In genomic region chr7:27249146-27249545, GRCm38 (mm10) we compare ENCODE assay signal across 8 mouse cellular contexts. TPM values are rescaled to one million over a fixed set of nuclear protein-coding genes. Genes with fewer than 3 reads are reported as not detected.
DNase-seq lines count a peak whose midpoint lies in the region; ATAC-seq and TF ChIP-seq lines count a peak whose summit lies in the region.

No protein-coding gene starts in this region.

- peak; percentile 43 for DNase-seq in adrenal gland, postnatal 14 days
- no peak for DNase-seq in adrenal gland, postnatal 25 days
- DNase-seq in left cerebral cortex, adult 2 months (ENCODE audit: extremely low spot score in 1 of 2, low spot score in 2 of 2) = no peak
- DNase-seq in left cerebral cortex, adult 8-10 months (ENCODE audit: low spot score in 2 of 2) = no peak
- DNase-seq in Patski (ENCODE audit: low read depth, low spot score) = no peak
- peak; percentile 52 for DNase-seq in lung, postnatal 14 days
- DNase-seq in left cerebral cortex, postnatal 25 days (ENCODE audit: low spot score in 2 of 2) = no peak
- no peak for DNase-seq in gastrocnemius, postnatal 10 days

- H3K27ac ChIP-seq in left cerebral cortex, adult 2 months = no peak overlapping the region

- H3K27me3 ChIP-seq in Patski = no peaks in the 10 kb centered on the region

- no peak for ATAC-seq in Patski

- CTCF ChIA-PET in Patski (lab: Charles Lee) = interaction anchor here (0.7 to 2.2 kb wide), 3 partner anchors 16 to 37 kb away, joined by 3 to 5 read pairs (median 3); partner anchors contain the start of gene Coq8b

- in situ Hi-C loops in Patski (cut with MboI; ENCODE audit: low pct_unique_long_range_greater_than_20kb) = no loop called here

- POLR2A ChIA-PET in Patski (lab: Charles Lee) = no interaction called here

- peak; percentile 56 for TF ChIP-seq CTCF in left cerebral cortex, adult 2 months (IDR thresholded peaks at IDR 0.05)
- peak; percentile 62 for TF ChIP-seq CTCF in Patski (IDR thresholded peaks at IDR 0.05)

- intact Hi-C loops in left cerebral cortex, adult 2 months (cut with DNase I) = no loop called here
- intact Hi-C loops in left cerebral cortex, postnatal 25 days (cut with DNase I) = no loop called here

- no peak overlapping the region for H3K4me3 ChIP-seq in left cerebral cortex, adult 2 months

RNA-seq across cellular contexts. Expression of gene Numbl, which starts 9.1 kb away (rescaled TPM):
- total RNA-seq in adrenal gland, postnatal 14 days (2021) = 8.7 and 11.9 TPM in 2 replicates
- total RNA-seq in adrenal gland, postnatal 25 days (2021) = 8.4 and 12.6 TPM in 2 replicates
- 100 to 1,000 TPM; 117 to 135 TPM for total RNA-seq in left cerebral cortex, adult 2 months (2021)
- total RNA-seq in left cerebral cortex, adult 8-10 months (2022) = 10 to 100 TPM; 89.4 to 99.0 (median 95.1) TPM
- polyA plus RNA-seq in Patski (2021) = 9.6 TPM
- total RNA-seq in left cerebral cortex, postnatal 25 days (2021) = 100 to 1,000 TPM; 119 to 130 TPM
- total RNA-seq in gastrocnemius, postnatal 10 days (2021) = 10 to 100 TPM; 14.7 to 17.0 TPM

RNA-seq across cellular contexts. Expression of gene Coq8b, which starts 16.3 kb away (rescaled TPM):
- 44.2 and 44.8 TPM in 2 replicates for total RNA-seq in adrenal gland, postnatal 14 days (2021)
- total RNA-seq in adrenal gland, postnatal 25 days (2021) = 74.4 and 90.3 TPM in 2 replicates
- 10 to 100 TPM; 35.4 to 36.2 TPM for total RNA-seq in left cerebral cortex, adult 2 months (2021)
- total RNA-seq in left cerebral cortex, adult 8-10 months (2022) = 10 to 100 TPM; 29.8 to 38.9 (median 32.2) TPM
- 39.6 TPM for polyA plus RNA-seq in Patski (2021)
- 10 to 100 TPM; 32.5 to 37.2 TPM for total RNA-seq in left cerebral cortex, postnatal 25 days (2021)
- total RNA-seq in gastrocnemius, postnatal 10 days (2021) = 1 to 10 TPM; 4.2 to 6.4 TPM

RNA-seq across cellular contexts. Expression of gene Itpkc, which starts 20.7 kb away (rescaled TPM):
- total RNA-seq in adrenal gland, postnatal 14 days (2021) = 8.6 and 9.6 TPM in 2 replicates
- total RNA-seq in adrenal gland, postnatal 25 days (2021) = 15.9 and 18.3 TPM in 2 replicates
- total RNA-seq in left cerebral cortex, adult 2 months (2021) = 10 to 100 TPM; 11.7 to 12.6 TPM
- total RNA-seq in left cerebral cortex, adult 8-10 months (2022) = 10 to 100 TPM in 3 of 4 experiments, 1 to 10 TPM in 1; 9.9 to 11.3 (median 10.3) TPM
- 6.5 TPM for polyA plus RNA-seq in Patski (2021)
- total RNA-seq in left cerebral cortex, postnatal 25 days (2021) = 1 to 10 TPM; 7.5 to 8.8 TPM
- 1 to 10 TPM; 4.3 to 6.3 TPM for total RNA-seq in gastrocnemius, postnatal 10 days (2021)

RNA-seq across cellular contexts. Expression of gene Snrpa, which starts 53.1 kb away (rescaled TPM):
- total RNA-seq in adrenal gland, postnatal 14 days (2021) = 88.3 and 90.9 TPM in 2 replicates
- 108 and 114 TPM in 2 replicates for total RNA-seq in adrenal gland, postnatal 25 days (2021)
- 10 to 100 TPM; 85.1 to 86.5 TPM for total RNA-seq in left cerebral cortex, adult 2 months (2021)
- 10 to 100 TPM; 66.3 to 85.0 (median 72.8) TPM for total RNA-seq in left cerebral cortex, adult 8-10 months (2022)
- polyA plus RNA-seq in Patski (2021) = 89.3 TPM
- total RNA-seq in left cerebral cortex, postnatal 25 days (2021) = 10 to 100 TPM; 81.9 to 85.2 TPM
- total RNA-seq in gastrocnemius, postnatal 10 days (2021) = 10 to 100 TPM; 38.8 to 42.1 TPM

RNA-seq across cellular contexts. Expression of gene BC024978, which starts 53.6 kb away (rescaled TPM):
- total RNA-seq in adrenal gland, postnatal 14 days (2021) = 22.9 and 23.0 TPM in 2 replicates
- total RNA-seq in adrenal gland, postnatal 25 days (2021) = 23.6 and 28.0 TPM in 2 replicates
- total RNA-seq in left cerebral cortex, adult 2 months (2021) = 10 to 100 TPM; 21.6 to 26.1 TPM
- total RNA-seq in left cerebral cortex, adult 8-10 months (2022) = 10 to 100 TPM; 21.0 to 25.0 (median 23.2) TPM
- polyA plus RNA-seq in Patski (2021) = 13.2 TPM
- total RNA-seq in left cerebral cortex, postnatal 25 days (2021) = 10 to 100 TPM; 21.0 to 25.2 TPM
- total RNA-seq in gastrocnemius, postnatal 10 days (2021) = 10 to 100 TPM in 1 of 2 experiments, 1 to 10 TPM in 1; 9.2 to 13.3 TPM

Comparison
In these comparisons a context has a peak if more than half of its experiments do, and no peak if none do; other contexts are left out.
1. DNase-seq: peak in adrenal gland, postnatal 14 days (single experiment) and lung, postnatal 14 days (single experiment); none in adrenal gland, postnatal 25 days (single experiment), left cerebral cortex, adult 2 months (0 of 2), left cerebral cortex, adult 8-10 months (0 of 2), Patski (single experiment), left cerebral cortex, postnatal 25 days (0 of 2) and gastrocnemius, postnatal 10 days (single experiment).